Mouse (Mus musculus): ENCODE results near the gene Prkd2. TPM values are rescaled to one million over a fixed set of nuclear protein-coding genes. Genes with fewer than 3 reads are reported as not detected.
A peak's percentile ranks its signal among the peaks of the same experiment; 100 is the strongest.

The Prkd2 gene
- polyA plus RNA-seq, 2 experiments, result 1.8 to 2.5 TPM

DNA sequence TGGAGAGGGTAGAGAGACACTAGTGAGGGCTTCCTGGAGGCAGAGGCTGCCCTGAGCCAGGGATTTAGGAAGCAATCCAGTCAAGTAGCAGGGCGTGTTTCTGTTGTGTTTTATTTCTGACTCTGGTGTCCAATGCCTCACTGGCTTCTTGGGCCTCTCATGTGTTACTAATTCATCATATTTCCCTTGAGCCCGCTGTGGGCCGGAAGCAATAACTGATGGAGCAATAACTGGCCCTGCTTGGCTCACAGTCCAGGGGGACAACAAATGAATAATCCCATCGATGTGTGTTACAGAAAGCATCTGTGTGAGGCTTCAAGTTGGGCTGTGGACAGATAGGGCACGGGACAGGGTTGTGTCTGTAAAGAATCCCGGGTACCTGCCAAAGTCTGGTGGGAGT is 69.7 kb downstream of the Prkd2 start:
- no peaks in the 10 kb centered on the region for H3K9me3 ChIP-seq (ENCODE audit: control insufficient read depth, low read length)
- no peak overlapping the region for H3K4me3 ChIP-seq (ENCODE audit: insufficient read depth in 1 of 2, low read depth in 2 of 2, low read length in 2 of 2)
- TF ChIP-seq CTCF (IDR thresholded peaks at IDR 0.05; ENCODE audit: low read depth) (no peak), EP300 (IDR thresholded peaks at IDR 0.05; ENCODE audit: low read depth) (no peak)
- WGBS (ENCODE audit: insufficient replicate concordance), result 73% methylated on average over 6 of the region's 6 CpGs
- DNase-seq (ENCODE audit: low read depth in 3 of 3, low spot score in 3 of 3), result no peak
- H3K27ac ChIP-seq, result no peak overlapping the region
- H3K4me1 ChIP-seq (replicated peaks; ENCODE audit: control insufficient read depth in 2 of 2, insufficient read depth in 2 of 2, low read length in 1 of 2), result no peaks in the 10 kb centered on the region
- ATAC-seq (ENCODE audit: insufficient read depth), result no peak
- no peak overlapping the region for H3K4me2 ChIP-seq (ENCODE audit: low read depth)
- no peak overlapping the region for H3K9ac ChIP-seq (replicated peaks)
- H3K27me3 ChIP-seq (ENCODE audit: control insufficient read depth, insufficient read depth, low read length), result no peaks in the 10 kb centered on the region; the same call in 1 of the 2 replicates
- H3K36me3 ChIP-seq (replicated peaks; ENCODE audit: control insufficient read depth, insufficient read depth, low read depth), result peaks cover 25% of the 10 kb centered on the region

- H3K9ac ChIP-seq (replicated peaks), result no peak overlapping the region
- H3K27ac ChIP-seq, result no peak overlapping the region
- no peaks in the 10 kb centered on the region for H3K4me1 ChIP-seq (replicated peaks; ENCODE audit: control insufficient read depth in 2 of 2, insufficient read depth in 2 of 2, low read length in 1 of 2)
- ATAC-seq (ENCODE audit: insufficient read depth) (peak; percentile 60), DNase-seq (ENCODE audit: low read depth in 3 of 3, low spot score in 3 of 3) (no peak)
- H3K4me2 ChIP-seq (ENCODE audit: low read depth), result no peak overlapping the region
- H3K4me3 ChIP-seq (ENCODE audit: insufficient read depth in 1 of 2, low read depth in 2 of 2, low read length in 2 of 2), result no peak overlapping the region
- no peaks in the 10 kb centered on the region for H3K27me3 ChIP-seq (ENCODE audit: control insufficient read depth, insufficient read depth, low read length)
- H3K9me3 ChIP-seq (ENCODE audit: control insufficient read depth, low read length), result no peaks in the 10 kb centered on the region
- WGBS (ENCODE audit: insufficient replicate concordance), result 29% methylated on average over 10 of the region's 10 CpGs
- TF ChIP-seq EP300 (IDR thresholded peaks at IDR 0.05; ENCODE audit: low read depth), result no peak
- peak; percentile 95 for TF ChIP-seq CTCF (IDR thresholded peaks at IDR 0.05; ENCODE audit: low read depth)
- peaks cover 37% of the 10 kb centered on the region for H3K36me3 ChIP-seq (replicated peaks; ENCODE audit: control insufficient read depth, insufficient read depth, low read depth)
Observed at GRCm38 (mm10) chr7:16913806-16914452, 71.2 kb downstream of the Prkd2 start.

DNA sequence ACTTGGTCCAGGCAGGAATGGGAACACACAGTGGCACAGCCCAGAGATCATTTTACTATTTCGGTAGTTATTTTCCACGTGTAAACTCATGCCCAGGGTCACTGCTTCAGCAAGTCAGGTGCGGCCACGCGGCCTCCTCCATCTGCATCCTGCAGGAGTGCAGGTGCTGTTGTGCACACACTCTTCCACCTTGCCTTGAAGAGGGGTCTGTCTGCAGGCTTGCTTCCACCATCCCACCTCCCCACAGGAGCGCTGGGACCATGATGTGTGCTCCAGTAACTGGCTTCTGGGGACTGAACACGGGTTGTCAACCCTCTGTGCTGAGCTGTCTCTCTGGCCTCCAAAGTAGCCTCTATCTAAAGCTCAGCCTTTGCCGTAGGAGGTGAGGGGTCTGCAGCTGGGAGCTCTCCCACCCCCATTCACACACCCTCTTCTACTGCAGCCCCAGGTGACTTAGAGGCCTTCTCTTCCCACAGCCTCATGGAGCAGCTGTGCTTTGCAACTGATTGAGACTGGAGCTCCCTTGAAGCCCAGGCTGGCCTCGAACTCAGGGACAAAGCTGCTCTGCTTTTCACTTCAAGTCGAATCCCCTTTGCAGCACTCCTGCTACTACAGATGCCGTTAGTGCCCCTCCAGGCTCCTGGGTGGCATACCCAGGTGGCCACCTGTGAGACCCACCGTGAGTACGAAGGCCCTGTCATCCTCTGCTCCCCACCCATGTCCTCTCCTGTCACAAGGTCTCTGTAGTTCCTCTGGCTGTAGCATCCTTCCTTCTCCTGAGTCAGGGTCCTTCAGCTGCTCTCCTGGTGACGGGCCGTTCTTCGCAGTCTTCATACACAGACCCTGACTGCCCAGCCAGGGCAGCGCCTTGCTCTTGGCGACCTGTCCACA is 72.0 kb downstream of the Prkd2 start:
- 79% methylated on average over 18 of the region's 18 CpGs for WGBS (ENCODE audit: insufficient replicate concordance)
- no peak overlapping the region for H3K27ac ChIP-seq
- TF ChIP-seq EP300 (IDR thresholded peaks at IDR 0.05; ENCODE audit: low read depth), result no peak
- TF ChIP-seq CTCF (IDR thresholded peaks at IDR 0.05; ENCODE audit: low read depth), result no peak

DNA sequence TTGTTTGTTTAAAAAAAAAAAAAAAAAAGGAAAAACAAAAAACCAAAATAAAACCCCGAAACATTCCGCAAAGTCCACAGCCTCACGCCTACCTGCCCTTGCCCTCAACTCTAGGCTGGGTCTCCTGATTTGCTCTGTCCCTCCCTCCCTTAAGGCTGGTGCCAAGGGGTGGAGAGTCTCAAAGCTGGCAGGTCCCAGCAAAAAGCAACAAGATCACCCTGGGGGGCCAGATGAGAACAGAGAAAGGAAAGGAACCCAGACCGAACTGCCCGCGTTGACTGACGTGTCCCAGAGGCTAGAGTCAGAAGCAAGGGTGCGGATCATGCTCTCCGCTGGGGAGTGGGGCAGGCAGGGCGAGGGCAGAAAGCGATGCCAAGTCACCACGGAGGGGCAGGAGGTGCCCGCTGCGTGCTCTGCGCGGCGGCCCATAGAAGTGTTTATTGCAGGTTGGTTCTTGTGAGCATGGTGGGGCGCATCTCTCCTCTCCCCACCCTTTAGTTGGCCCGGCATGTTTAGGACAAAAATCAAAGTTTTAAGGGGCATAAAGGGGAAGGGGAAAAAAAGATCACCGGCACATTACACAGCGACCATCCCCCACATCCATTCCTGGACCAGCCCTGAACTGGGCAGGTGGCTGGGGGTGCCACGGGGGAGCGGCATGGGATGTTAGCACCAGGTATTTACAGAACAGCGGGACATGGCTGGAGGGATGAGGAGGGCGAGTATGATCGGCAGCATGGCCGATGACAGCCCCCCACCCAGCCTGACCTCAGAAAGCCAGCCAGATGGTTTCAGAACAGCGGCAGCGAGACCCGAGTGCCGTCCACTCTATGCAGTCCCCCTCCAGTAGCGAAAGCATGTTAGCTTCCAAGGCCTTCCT is 73.0 kb downstream of the Prkd2 start:
- peaks cover 37% of the 10 kb centered on the region for H3K36me3 ChIP-seq (replicated peaks; ENCODE audit: control insufficient read depth, insufficient read depth, low read depth)
- peaks cover 4 to 11% of the 10 kb centered on the region in 2 experiments; a peak in 3 of 4 replicates for H3K4me1 ChIP-seq (replicated peaks; ENCODE audit: control insufficient read depth in 2 of 2, insufficient read depth in 2 of 2, low read length in 1 of 2)
- DNase-seq (ENCODE audit: low read depth in 3 of 3, low spot score in 3 of 3), result no peak
- no peak overlapping the region for H3K27ac ChIP-seq
- H3K9ac ChIP-seq (replicated peaks), result no peak overlapping the region
- H3K9me3 ChIP-seq (ENCODE audit: control insufficient read depth, low read length), result no peaks in the 10 kb centered on the region
- no peak overlapping the region for H3K4me2 ChIP-seq (ENCODE audit: low read depth)
- WGBS (ENCODE audit: insufficient replicate concordance), result 90% methylated on average over 32 of the region's 32 CpGs
- no peak for ATAC-seq (ENCODE audit: insufficient read depth)
- H3K27me3 ChIP-seq (ENCODE audit: control insufficient read depth, insufficient read depth, low read length), result no peaks in the 10 kb centered on the region
- no peak overlapping the region for H3K4me3 ChIP-seq (ENCODE audit: insufficient read depth in 1 of 2, low read depth in 2 of 2, low read length in 2 of 2)
- no peak for TF ChIP-seq CTCF (IDR thresholded peaks at IDR 0.05; ENCODE audit: low read depth)
- TF ChIP-seq EP300 (IDR thresholded peaks at IDR 0.05; ENCODE audit: low read depth), result no peak

More for the DNA sequence above, 72.0 kb downstream of the Prkd2 start:
- Histone ChIP-seq H3K9me3 (ENCODE audit: control insufficient read depth, low read length) (no peaks in the 10 kb centered on the region), H3K4me1 (replicated peaks; ENCODE audit: control insufficient read depth in 2 of 2, insufficient read depth in 2 of 2, low read length in 1 of 2) (peaks cover 4% of the 10 kb centered on the region in 2 experiments; a peak in 3 of 4 replicates), H3K36me3 (replicated peaks; ENCODE audit: control insufficient read depth, insufficient read depth, low read depth) (peaks cover 37% of the 10 kb centered on the region), H3K4me2 (ENCODE audit: low read depth) (no peak overlapping the region), H3K9ac (replicated peaks) (no peak overlapping the region), H3K4me3 (ENCODE audit: insufficient read depth in 1 of 2, low read depth in 2 of 2, low read length in 2 of 2) (no peak overlapping the region), H3K27me3 (ENCODE audit: control insufficient read depth, insufficient read depth, low read length) (no peaks in the 10 kb centered on the region)
- DNase-seq (ENCODE audit: low read depth in 3 of 3, low spot score in 3 of 3), result no peak
- no peak for ATAC-seq (ENCODE audit: insufficient read depth)
